Mouse (Mus musculus): ENCODE results near the gene Vps37c. TPM values are rescaled to one million over a fixed set of nuclear protein-coding genes. Genes with fewer than 3 reads are reported as not detected.
A peak's percentile ranks its signal among the peaks of the same experiment; 100 is the strongest.

The Vps37c gene
- 17.6 and 21.0 TPM in 2 replicates for total RNA-seq (2015)
- total RNA-seq (2017) = 14.7 and 15.2 TPM in 2 replicates

- peak; percentile 84 for ATAC-seq (replicated peaks; ENCODE audit: poor library complexity)
Observed at GRCm38 (mm10) chr19:10688537-10689352, at the start of gene Vps37c. Vps37c (plus strand) TSS chr19:10688735.

GRCm38 (mm10) chr19:10640080-10640479 lies 48.5 kb upstream of the Vps37c start:
- peak; percentile 89 for ATAC-seq (replicated peaks; ENCODE audit: poor library complexity)

GRCm38 (mm10) chr19:10640589-10641378 lies 47.8 kb upstream of the Vps37c start:
- ATAC-seq (replicated peaks; ENCODE audit: poor library complexity) = no peak

- ATAC-seq (replicated peaks; ENCODE audit: poor library complexity) = no peak
Observed at GRCm38 (mm10) chr19:10645616-10646015, 42.9 kb upstream of the Vps37c start.

GRCm38 (mm10) chr19:10648156-10648555 lies 40.4 kb upstream of the Vps37c start:
- no peak for ATAC-seq (replicated peaks; ENCODE audit: poor library complexity)

- no peak for ATAC-seq (replicated peaks; ENCODE audit: poor library complexity)
Observed at GRCm38 (mm10) chr19:10656058-10656457, 32.5 kb upstream of the Vps37c start.

GRCm38 (mm10) chr19:10657742-10658141 lies 30.8 kb upstream of the Vps37c start:
- ATAC-seq (replicated peaks; ENCODE audit: poor library complexity) = no peak

- ATAC-seq (replicated peaks; ENCODE audit: poor library complexity) = no peak
Observed at GRCm38 (mm10) chr19:10658406-10658805, 30.1 kb upstream of the Vps37c start.

- ATAC-seq (replicated peaks; ENCODE audit: poor library complexity) = peak; percentile 83
Observed at GRCm38 (mm10) chr19:10661373-10661772, 27.2 kb upstream of the Vps37c start.

GRCm38 (mm10) chr19:10661919-10662318 lies 26.6 kb upstream of the Vps37c start:
- peak; percentile 78 for ATAC-seq (replicated peaks; ENCODE audit: poor library complexity)

- ATAC-seq (replicated peaks; ENCODE audit: poor library complexity) = no peak
Observed at GRCm38 (mm10) chr19:10662665-10663064, 25.9 kb upstream of the Vps37c start.

- ATAC-seq (replicated peaks; ENCODE audit: poor library complexity) = no peak
Observed at GRCm38 (mm10) chr19:10665093-10665492, 23.4 kb upstream of the Vps37c start.

- peak; percentile 64 for ATAC-seq (replicated peaks; ENCODE audit: poor library complexity)
Observed at GRCm38 (mm10) chr19:10665499-10665898, 23.0 kb upstream of the Vps37c start.

- ATAC-seq (replicated peaks; ENCODE audit: poor library complexity) = no peak
Observed at GRCm38 (mm10) chr19:10671319-10671718, 17.2 kb upstream of the Vps37c start.

GRCm38 (mm10) chr19:10671854-10672417 lies 16.6 kb upstream of the Vps37c start:
- no peak for ATAC-seq (replicated peaks; ENCODE audit: poor library complexity)

GRCm38 (mm10) chr19:10673275-10673674 lies 15.3 kb upstream of the Vps37c start:
- ATAC-seq (replicated peaks; ENCODE audit: poor library complexity) = no peak

- ATAC-seq (replicated peaks; ENCODE audit: poor library complexity) = no peak
Observed at GRCm38 (mm10) chr19:10676656-10677055, 11.9 kb upstream of the Vps37c start.

- peak; percentile 89 for ATAC-seq (replicated peaks; ENCODE audit: poor library complexity)
Observed at GRCm38 (mm10) chr19:10677915-10678771, 10.4 kb upstream of the Vps37c start, which contains the start of gene Pga5. Pga5 (minus strand) TSS chr19:10678071.

- 0 out of 2 replicates have a peak, but pooled peaks have one; percentile 3 for ATAC-seq (replicated peaks; ENCODE audit: poor library complexity)
Observed at GRCm38 (mm10) chr19:10678772-10679067, 9.8 kb upstream of the Vps37c start.

GRCm38 (mm10) chr19:10681571-10681970 lies 7.0 kb upstream of the Vps37c start:
- 0 out of 2 replicates have a peak, but pooled peaks have one; percentile 33 for ATAC-seq (replicated peaks; ENCODE audit: poor library complexity)

GRCm38 (mm10) chr19:10685081-10685480 lies 3.5 kb upstream of the Vps37c start:
- no peak for ATAC-seq (replicated peaks; ENCODE audit: poor library complexity)

Measured in megakaryocyte progenitor cell, adult 5-6 weeks (primary cell).